Mouse (Mus musculus) hindbrain, embryonic 11.5 days (tissue): Measurements from ENCODE around the gene Zfp398. TPM values are rescaled to one million over a fixed set of nuclear protein-coding genes. Genes with fewer than 3 reads are reported as not detected.

Experiments
- ATAC-seq: fragments of 200-750 bp; cut with Nextera tagmentation; 2 replicates; pipeline ENCODE4 v1.8.0; 2017; ENCODE audit warnings: mild to moderate bottlenecking, moderate TSS enrichment, moderate library complexity; ENCODE audit not compliant: low FRiP score
- DNase-seq: peaks from one replicate; pipeline ENCODE4 v3.0.0-alpha.2; 2015; ENCODE audit warnings: low spot score
- H3K27ac ChIP-seq: fragments of 300-500 bp; sonication (generic); 2 replicates; pipeline ENCODE4 v1.5.1; 2014; ENCODE audit warnings: mild to moderate bottlenecking, low read depth, low read length
- H3K27me3 ChIP-seq: fragments of 300-500 bp; sonication (generic); 2 replicates; pipeline ENCODE4 v1.6.1; 2014; ENCODE audit warnings: mild to moderate bottlenecking, low read length, moderate library complexity, mixed read lengths; ENCODE audit not compliant: control insufficient read depth, insufficient read depth
- H3K36me3 ChIP-seq: fragments of 300-500 bp; sonication (generic); 2 replicates; pipeline ENCODE4 v1.6.1; 2014; ENCODE audit warnings: mild to moderate bottlenecking, low read length, moderate library complexity, mixed read lengths; ENCODE audit not compliant: control insufficient read depth, insufficient read depth
- H3K4me1 ChIP-seq: fragments of 300-500 bp; sonication (generic); replicated peaks from 2 replicates; pipeline ENCODE4 v1.6.1; 2014; ENCODE audit warnings: low read length, mixed read lengths; ENCODE audit not compliant: control insufficient read depth, insufficient read depth
- H3K4me2 ChIP-seq: fragments of 300-500 bp; sonication (generic); replicated peaks from 2 replicates; pipeline ENCODE4 v1.6.1; 2014; ENCODE audit warnings: mild to moderate bottlenecking, low read depth, low read length
- H3K4me3 ChIP-seq: fragments of 300-500 bp; sonication (generic); 2 replicates; pipeline ENCODE4 v1.5.1; 2014; ENCODE audit warnings: low read depth, low read length
- H3K9ac ChIP-seq: fragments of 300-500 bp; sonication (generic); 2 replicates; pipeline ENCODE4 v1.6.1; 2014; ENCODE audit warnings: low read depth, low read length
- H3K9me3 ChIP-seq: fragments of 300-500 bp; sonication (generic); 2 replicates; pipeline ENCODE4 v1.6.1; 2016; ENCODE audit warnings: low read length; ENCODE audit not compliant: control insufficient read depth
- WGBS: fragments of 180-500 bp; shearing (Covaris S2); extraction: QIAGEN DNeasy Blood & Tissue Kit; methylation state at CpG from one replicate; pipeline ENCODE4 v1.1.7; 2014; 5-methylcytosine and 5-hydroxymethylcytosine counted together
- polyA plus RNA-seq: library from polyadenylated mRNA; unstranded; fragments of >200 nt; fragmentation: Nextera tagmentation; extraction: Ambion mirVana; gene quantifications from 2 replicates; pipeline ENCODE4 v1.2.1, GENCODE M21; 2014

Gene Zfp398
- polyA plus RNA-seq, 1 experiment from 2014 or later: 13.8 TPM

- no peak overlapping the region for H3K27ac ChIP-seq
- no peaks in the 10 kb centered on the region for H3K9me3 ChIP-seq
- 83% methylated on average over 2 of the region's 2 CpGs for WGBS
- H3K9ac ChIP-seq: no peak overlapping the region
- H3K36me3 ChIP-seq: peaks cover 22% of the 10 kb centered on the region
- no peak overlapping the region for H3K4me2 ChIP-seq
- DNase-seq (no peak), ATAC-seq (no peak)
- no peaks in the 10 kb centered on the region for H3K27me3 ChIP-seq
- H3K4me3 ChIP-seq: no peak overlapping the region
- H3K4me1 ChIP-seq: no peaks in the 10 kb centered on the region
Measured at GRCm38 (mm10) chr6:47805520-47805919, 29.9 kb upstream of the Zfp398 start.

GRCm38 (mm10) chr6:47807419-47807818 is 28.0 kb upstream of the Zfp398 start:
- Histone ChIP-seq H3K27ac (no peak overlapping the region), H3K27me3 (no peaks in the 10 kb centered on the region), H3K4me2 (no peak overlapping the region), H3K4me3 (no peak overlapping the region), H3K9ac (no peak overlapping the region), H3K4me1 (no peaks in the 10 kb centered on the region), H3K36me3 (peaks cover 18% of the 10 kb centered on the region), H3K9me3 (no peaks in the 10 kb centered on the region)
- WGBS: 91% methylated on average over 2 of the region's 2 CpGs
- DNase-seq (no peak), ATAC-seq (no peak)

DNA sequence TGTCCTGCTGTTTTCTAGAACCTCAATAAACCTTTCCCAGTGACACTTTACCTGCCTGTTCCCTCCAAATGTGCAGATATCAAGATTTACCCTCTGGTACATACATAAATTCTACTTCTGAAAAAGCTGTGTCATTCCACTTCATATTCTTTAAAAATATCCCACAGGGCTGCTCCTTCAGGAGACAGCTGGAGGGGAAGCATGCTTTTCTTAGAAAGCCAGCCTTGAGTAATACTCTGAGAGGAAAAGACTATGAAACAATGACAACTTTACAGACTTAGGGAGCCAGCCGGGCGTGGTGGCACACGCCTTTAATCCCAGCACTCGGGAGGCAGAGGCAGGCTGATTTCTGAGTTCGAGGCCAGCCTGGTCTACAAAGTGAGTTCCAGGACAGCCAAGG is 26.9 kb upstream of the Zfp398 start:
- no peak overlapping the region for H3K4me3 ChIP-seq
- no peak overlapping the region for H3K4me2 ChIP-seq
- H3K27me3 ChIP-seq: no peaks in the 10 kb centered on the region
- no peak overlapping the region for H3K27ac ChIP-seq
- H3K9me3 ChIP-seq: no peaks in the 10 kb centered on the region
- no peaks in the 10 kb centered on the region for H3K4me1 ChIP-seq
- no peak for DNase-seq
- H3K9ac ChIP-seq: no peak overlapping the region
- WGBS: 94% methylated on average over 5 of the region's 5 CpGs
- ATAC-seq: no peak
- peaks cover 11% of the 10 kb centered on the region; the same call in 1 of the 2 replicates for H3K36me3 ChIP-seq

DNA sequence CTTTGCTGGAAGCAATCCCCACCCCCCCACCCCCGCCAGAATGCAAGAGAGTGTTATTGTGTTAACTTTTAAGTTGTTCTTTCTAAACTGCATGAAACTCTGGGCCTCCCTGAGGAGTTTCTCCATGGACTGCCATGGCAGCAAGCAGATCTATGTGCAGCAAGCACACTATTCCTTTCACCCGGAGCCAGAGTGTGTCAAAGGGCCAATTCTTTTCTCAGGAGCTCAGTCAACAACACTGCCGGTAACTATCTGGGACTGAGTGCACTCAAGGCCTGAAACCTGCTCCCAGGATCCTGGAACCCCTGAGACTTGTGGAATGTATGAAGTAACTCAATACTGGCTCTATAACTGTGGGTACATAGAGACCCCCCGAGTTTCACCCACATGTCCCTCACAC is 26.4 kb upstream of the Zfp398 start:
- H3K9me3 ChIP-seq: no peaks in the 10 kb centered on the region
- no peak overlapping the region for H3K27ac ChIP-seq
- no peak for DNase-seq
- no peaks in the 10 kb centered on the region for H3K4me1 ChIP-seq
- no peak overlapping the region for H3K9ac ChIP-seq
- H3K36me3 ChIP-seq: peaks cover 9% of the 10 kb centered on the region; the same call in 1 of the 2 replicates
- no peak overlapping the region for H3K4me3 ChIP-seq
- H3K27me3 ChIP-seq: no peaks in the 10 kb centered on the region
- 85% methylated on average over 4 of the region's 4 CpGs for WGBS
- no peak overlapping the region for H3K4me2 ChIP-seq
- no peak for ATAC-seq

- DNase-seq (no peak), ATAC-seq (no peak)
- H3K27me3 ChIP-seq: no peaks in the 10 kb centered on the region
- peaks cover 9% of the 10 kb centered on the region; the same call in 1 of the 2 replicates for H3K36me3 ChIP-seq
- 86% methylated on average over 2 of the region's 2 CpGs for WGBS
- peak overlapping the region; percentile 4; the same call in 1 of the 2 replicates for H3K4me3 ChIP-seq
- no peak overlapping the region for H3K27ac ChIP-seq
- no peaks in the 10 kb centered on the region for H3K9me3 ChIP-seq
- H3K4me2 ChIP-seq: peak overlapping the region; percentile 14; the same call in 1 of the 2 replicates
- no peak overlapping the region for H3K9ac ChIP-seq
- H3K4me1 ChIP-seq: no peaks in the 10 kb centered on the region
Measured at GRCm38 (mm10) chr6:47810181-47810580, 25.3 kb upstream of the Zfp398 start.

DNA sequence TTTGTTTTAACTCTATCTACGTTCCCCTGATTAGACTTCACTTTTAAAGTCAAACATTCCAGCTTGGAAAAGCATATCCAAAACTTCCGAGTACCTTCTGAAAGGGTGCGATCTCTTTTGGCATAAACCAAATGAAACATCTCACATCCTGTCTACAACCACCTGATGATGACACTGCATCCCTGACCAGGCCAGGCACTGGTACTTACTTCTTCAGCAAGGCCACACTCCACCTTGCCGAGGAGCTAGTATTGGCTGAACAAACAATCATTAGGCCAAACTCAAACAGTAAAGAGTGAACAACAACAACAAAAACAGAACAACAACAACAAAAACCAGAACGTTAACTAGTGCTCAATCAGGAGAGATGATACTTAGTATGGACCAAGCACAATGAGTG is 24.1 kb upstream of the Zfp398 start:
- Histone ChIP-seq H3K36me3 (peaks cover 6% of the 10 kb centered on the region; the same call in 1 of the 2 replicates), H3K9me3 (no peaks in the 10 kb centered on the region), H3K4me2 (peak overlapping the region; percentile 63), H3K4me3 (peak overlapping the region; percentile 86), H3K27me3 (no peaks in the 10 kb centered on the region), H3K4me1 (no peaks in the 10 kb centered on the region), H3K9ac (peak overlapping the region; percentile 95), H3K27ac (no peak overlapping the region)
- 75% methylated on average over 5 of the region's 5 CpGs for WGBS
- ATAC-seq: no peak
- no peak for DNase-seq

DNA sequence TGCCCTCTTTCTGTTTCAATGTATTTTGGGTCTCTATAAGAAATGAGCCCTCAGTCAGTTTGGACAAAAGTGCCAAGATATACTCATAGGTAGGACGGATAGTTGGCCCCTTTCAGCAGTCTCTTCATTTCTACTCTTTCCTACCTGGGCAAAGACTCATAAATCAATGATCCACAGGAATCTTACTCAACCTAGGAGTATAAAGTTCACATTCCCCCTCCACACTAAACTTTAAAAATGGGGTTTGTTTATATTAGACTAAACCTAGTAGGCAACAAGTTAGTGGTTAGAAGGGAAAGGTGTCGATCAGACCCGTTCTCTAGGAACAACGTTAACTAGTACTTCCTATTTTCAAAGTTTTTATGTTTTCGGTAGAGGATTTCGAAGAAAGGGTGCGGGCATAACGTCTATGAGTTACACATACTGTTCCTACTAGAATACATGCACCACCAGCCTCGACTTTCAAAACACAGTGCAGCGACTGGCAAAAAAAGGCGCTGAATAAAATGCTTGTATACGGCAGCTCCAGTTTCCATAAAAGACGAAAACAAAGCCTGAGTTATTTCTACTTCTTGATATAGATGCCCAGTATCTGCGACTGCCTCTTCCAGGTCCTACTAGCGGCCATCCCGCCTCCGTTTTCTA is 23.1 kb upstream of the Zfp398 start:
- no peaks in the 10 kb centered on the region for H3K4me1 ChIP-seq
- H3K36me3 ChIP-seq: no peaks in the 10 kb centered on the region
- H3K27ac ChIP-seq: peak overlapping the region; percentile 91
- peak overlapping the region; percentile 86 for H3K4me3 ChIP-seq
- no peak for DNase-seq
- WGBS: under 1% methylated on average over 17 of the region's 17 CpGs
- no peaks in the 10 kb centered on the region for H3K9me3 ChIP-seq
- H3K27me3 ChIP-seq: no peaks in the 10 kb centered on the region
- no peak for ATAC-seq
- peak overlapping the region; percentile 95 for H3K9ac ChIP-seq
- peak overlapping the region; percentile 63 for H3K4me2 ChIP-seq

DNA sequence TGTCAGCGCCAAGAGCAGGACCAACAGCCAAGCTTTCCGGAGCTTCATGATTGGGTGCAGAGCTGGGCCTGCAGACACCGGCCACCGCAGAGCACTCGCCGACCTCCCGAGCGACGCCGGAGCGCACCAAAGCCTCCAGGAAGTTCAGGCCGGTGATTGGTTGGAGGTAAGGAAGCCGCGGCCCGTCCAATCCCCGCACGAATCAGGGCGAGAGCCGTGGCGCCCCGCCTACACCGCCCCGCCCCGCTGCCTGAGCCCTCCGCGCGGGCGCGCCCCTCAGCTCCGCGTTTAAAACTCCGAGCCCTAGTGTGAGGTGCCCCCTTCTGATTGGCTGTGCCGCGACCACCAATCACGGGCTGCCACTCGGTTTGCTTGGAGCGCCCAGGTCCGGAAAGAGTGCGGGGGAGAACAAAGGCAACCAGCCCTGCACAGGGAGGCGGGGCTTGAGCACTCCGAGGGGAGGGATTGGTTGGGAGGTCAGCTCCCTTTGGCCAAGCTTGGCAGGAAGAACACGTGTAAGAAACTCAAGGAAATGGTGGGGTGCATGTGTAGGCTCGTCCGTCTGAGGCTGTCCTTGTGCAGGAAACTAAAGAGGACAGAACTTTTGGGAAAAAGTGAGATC is 22.1 kb upstream of the Zfp398 start, which contains the start of gene Pdia4:
TSS of gene Pdia4 (minus strand) at position 174 of the 622 bp plus-strand sequence.
- Histone ChIP-seq H3K9me3 (no peaks in the 10 kb centered on the region), H3K27ac (peak within 1 kb of the TSS; percentile 91), H3K36me3 (no peaks in the 10 kb centered on the region), H3K4me2 (peak within 1 kb of the TSS; percentile 63), H3K9ac (peak within 1 kb of the TSS; percentile 95), H3K4me1 (no peaks in the 10 kb centered on the region), H3K4me3 (peak within 1 kb of the TSS; percentile 86), H3K27me3 (no peaks in the 10 kb centered on the region)
- ATAC-seq (peak; percentile 100), DNase-seq (peak; percentile 98)
- under 1% methylated on average over 44 of the region's 44 CpGs for WGBS

DNA sequence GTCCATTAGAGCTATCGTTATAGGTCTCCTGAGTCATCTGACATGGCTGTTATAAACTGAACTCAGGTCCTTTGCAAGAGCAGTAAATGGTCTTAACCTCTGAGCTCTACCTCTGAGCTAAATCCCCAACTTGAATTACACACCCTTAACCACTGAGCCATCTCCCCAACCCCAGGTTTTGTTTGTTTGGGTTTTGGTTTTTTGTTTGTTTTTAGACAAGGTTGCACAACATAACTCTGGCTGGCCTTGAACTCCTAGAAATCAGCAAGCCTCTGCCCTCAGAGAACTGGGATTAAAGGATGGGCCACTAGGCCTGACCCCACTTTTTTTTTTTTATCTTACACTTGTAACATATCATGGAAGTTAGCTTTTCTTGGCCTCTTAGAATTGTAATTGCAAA is 19.3 kb upstream of the Zfp398 start:
- Histone ChIP-seq H3K4me2 (no peak overlapping the region), H3K4me1 (no peaks in the 10 kb centered on the region), H3K9me3 (no peaks in the 10 kb centered on the region), H3K27me3 (no peaks in the 10 kb centered on the region), H3K4me3 (no peak overlapping the region), H3K9ac (no peak overlapping the region), H3K27ac (no peak overlapping the region), H3K36me3 (peaks cover 8% of the 10 kb centered on the region)
- ATAC-seq (no peak), DNase-seq (no peak)
- 91% methylated on average over 1 of the region's 1 CpGs for WGBS
